ENCODE assay signal across 15 mouse cellular contexts in the genomic region with DNA sequence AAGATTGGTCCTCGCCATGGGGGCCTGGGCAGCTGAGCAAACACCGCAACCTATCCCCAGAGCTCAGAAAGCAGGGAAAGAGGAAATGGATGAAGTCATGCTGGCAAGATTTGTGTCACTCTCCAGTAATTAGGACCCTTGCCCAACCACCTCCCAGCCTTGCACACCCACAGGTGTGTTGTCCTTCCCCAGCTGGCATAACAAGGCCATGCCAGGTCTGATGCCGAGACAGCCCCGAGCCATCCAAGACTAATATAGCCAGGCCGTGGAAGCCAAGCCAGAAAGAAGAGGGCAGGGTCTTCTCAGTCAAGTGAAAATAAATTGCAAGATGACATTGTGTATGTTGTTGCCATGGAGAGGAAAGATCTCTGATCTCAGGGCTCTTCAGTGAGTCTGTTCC.
"Had no signal": no experiment of that assay in that cellular context is flagged by ENCODE, and none has a peak within 500 bp of the region (broad histone marks: within the 10 kb centered on the region; RNA-seq: fewer than 3 reads in every experiment).

No protein-coding gene starts in this region.

- H3K4me2 ChIP-seq: lung, embryonic 15.5 days; midbrain, embryonic 11.5 days; midbrain, embryonic 13.5 days; midbrain, embryonic 15.5 days; neural tube, embryonic 13.5 days; stomach, embryonic 15.5 days had no signal

- H3K9me3 ChIP-seq: lung, embryonic 15.5 days; midbrain, embryonic 13.5 days; midbrain, embryonic 15.5 days; neural tube, embryonic 13.5 days; stomach, embryonic 15.5 days had no signal

- H3K4me1 ChIP-seq: lung, embryonic 15.5 days; megakaryocyte, embryonic 14.5 days; midbrain, embryonic 15.5 days; neural tube, embryonic 13.5 days; stomach, embryonic 15.5 days had no signal

- H3K9ac ChIP-seq: lung, embryonic 15.5 days; midbrain, embryonic 13.5 days; midbrain, embryonic 15.5 days; neural tube, embryonic 13.5 days; stomach, embryonic 15.5 days had no signal

- H3K36me3 ChIP-seq: lung, embryonic 15.5 days; midbrain, embryonic 13.5 days; midbrain, embryonic 15.5 days; neural tube, embryonic 13.5 days; stomach, embryonic 15.5 days had no signal

- ATAC-seq: lung, postnatal 0 days; midbrain, embryonic 13.5 days; midbrain, embryonic 15.5 days had no signal

- H3K4me3 ChIP-seq: lung, embryonic 15.5 days; megakaryocyte, embryonic 14.5 days; midbrain, embryonic 13.5 days; midbrain, embryonic 15.5 days; neural tube, embryonic 13.5 days; stomach, embryonic 15.5 days had no signal

- DNase-seq: lung, adult 2 months; lung, postnatal 14 days; thymus, adult 2 months; thymus, postnatal 25 days; thymus, postnatal 4 days had no signal

- H3K27ac ChIP-seq: lung, embryonic 15.5 days; macrophage; midbrain, embryonic 13.5 days; midbrain, embryonic 15.5 days; neural tube, embryonic 13.5 days; stomach, embryonic 15.5 days; stomach, postnatal 0 days had no signal

- H3K27me3 ChIP-seq: lung, embryonic 15.5 days; megakaryocyte, embryonic 14.5 days; midbrain, embryonic 13.5 days; midbrain, embryonic 15.5 days; neural tube, embryonic 13.5 days; stomach, embryonic 15.5 days had no signal
